Mouse (Mus musculus) intestine, embryonic 16.5 days (tissue): ENCODE measurements around the gene Phkg1. TPM values are rescaled to one million over a fixed set of nuclear protein-coding genes. Genes with fewer than 3 reads are reported as not detected.
"Not testable (repeated sequence)": the region's sequence is repeated elsewhere in the genome, so short reads cannot be mapped to it uniquely, and the experiment has no call there.

Experiments used
- ATAC-seq: fragments of 200-750 bp; cut with Nextera tagmentation; 2 replicates; pipeline ENCODE4 v1.8.0; 2017; ENCODE audit warnings: moderate TSS enrichment, moderate library complexity
- H3K27ac ChIP-seq: fragments of 300-500 bp; sonication (generic); 2 replicates; pipeline ENCODE4 v1.5.1; 2014; ENCODE audit warnings: mild to moderate bottlenecking, low read length
- H3K27me3 ChIP-seq: fragments of 300-500 bp; sonication (generic); replicated peaks from 2 replicates; pipeline ENCODE4 v1.6.1; 2014; ENCODE audit warnings: low read length, control low read depth, mixed read lengths; ENCODE audit not compliant: control insufficient read depth, insufficient read depth
- H3K36me3 ChIP-seq: fragments of 300-500 bp; sonication (generic); 2 replicates; pipeline ENCODE4 v1.6.1; 2014; ENCODE audit warnings: low read length, control low read depth; ENCODE audit not compliant: control insufficient read depth, insufficient read depth
- H3K4me1 ChIP-seq: fragments of 300-500 bp; sonication (generic); 2 replicates; pipeline ENCODE4 v1.6.1; 2014; ENCODE audit warnings: low read length, control low read depth, mixed read lengths; ENCODE audit not compliant: control insufficient read depth, insufficient read depth
- H3K4me2 ChIP-seq: fragments of 300-500 bp; sonication (generic); 2 replicates; pipeline ENCODE4 v1.6.1; 2014; ENCODE audit warnings: low read depth, low read length, control low read depth
- H3K4me3 ChIP-seq: fragments of 300-500 bp; sonication (generic); 2 replicates; pipeline ENCODE4 v1.5.1; 2014; ENCODE audit warnings: mild to moderate bottlenecking, low read length
- H3K9ac ChIP-seq: fragments of 300-500 bp; sonication (generic); 2 replicates; pipeline ENCODE4 v1.6.1; 2014; ENCODE audit warnings: low read depth, low read length
- H3K9me3 ChIP-seq: fragments of 300-500 bp; sonication (generic); 2 replicates; pipeline ENCODE4 v1.6.1; 2016; ENCODE audit warnings: low read length, control low read depth; ENCODE audit not compliant: control insufficient read depth
- WGBS: fragments of 180-500 bp; shearing (Covaris S2); extraction: QIAGEN DNeasy Blood & Tissue Kit; methylation state at CpG from one replicate; pipeline ENCODE4 v1.1.7; 2014; 5-methylcytosine and 5-hydroxymethylcytosine counted together
- polyA plus RNA-seq: library from polyadenylated mRNA; unstranded; fragments of >200 nt; fragmentation: Nextera tagmentation; extraction: Ambion mirVana; gene quantifications from 2 replicates; pipeline ENCODE4 v1.2.1, GENCODE M21; 2015

Gene Phkg1
- polyA plus RNA-seq, 1 experiment from 2014 or later: 0.11 TPM

GRCm38 (mm10) chr5:129929924-129930855, 31.8 kb upstream of the Phkg1 start:
- H3K4me1 ChIP-seq: peaks cover 3% of the 10 kb centered on the region; the same call in 1 of the 2 replicates
- no peaks in the 10 kb centered on the region for H3K27me3 ChIP-seq
- H3K4me3 ChIP-seq: no peak overlapping the region
- 50% methylated on average over 9 of the region's 9 CpGs for WGBS
- no peak overlapping the region for H3K4me2 ChIP-seq
- H3K27ac ChIP-seq: no peak overlapping the region
- H3K36me3 ChIP-seq: no peaks in the 10 kb centered on the region
- ATAC-seq: no peak
- H3K9ac ChIP-seq: no peak overlapping the region
- no peaks in the 10 kb centered on the region for H3K9me3 ChIP-seq

DNA sequence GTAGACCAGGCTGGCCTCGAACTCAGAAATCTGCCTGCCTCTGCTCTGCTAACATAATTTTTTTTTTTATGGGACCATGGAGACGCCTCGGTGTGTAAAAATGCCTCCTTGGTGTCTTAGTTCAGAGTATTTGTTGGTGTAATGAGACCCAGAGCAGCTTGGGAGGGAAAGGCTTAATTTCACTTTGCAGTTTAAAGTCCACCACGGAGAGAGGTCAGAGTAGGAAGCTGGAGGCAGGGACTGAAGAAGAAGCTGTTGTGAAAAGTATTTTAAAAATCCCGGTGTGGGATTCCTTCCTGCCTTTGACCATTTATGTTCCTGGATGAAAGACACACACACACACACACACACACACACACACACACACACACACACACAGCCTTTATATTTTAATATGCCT, 27.6 kb upstream of the Phkg1 start:
- Histone ChIP-seq H3K9me3 (no peaks in the 10 kb centered on the region), H3K4me1 (peaks cover 3% of the 10 kb centered on the region; the same call in 1 of the 2 replicates), H3K4me2 (no peak overlapping the region), H3K4me3 (no peak overlapping the region), H3K27me3 (no peaks in the 10 kb centered on the region), H3K27ac (peak overlapping the region; percentile 49; the same call in 1 of the 2 replicates), H3K36me3 (no peaks in the 10 kb centered on the region), H3K9ac (no peak overlapping the region)
- peak; percentile 45; the same call in 1 of the 2 replicates for ATAC-seq
- WGBS: 70% methylated on average over 5 of the region's 5 CpGs

- H3K27ac ChIP-seq: 0 out of 2 replicates have a peak overlapping the region, but pooled peaks have one; percentile 30
- H3K9ac ChIP-seq: no peak overlapping the region
- H3K4me3 ChIP-seq: no peak overlapping the region
- 72% methylated on average over 8 of the region's 8 CpGs for WGBS
- no peaks in the 10 kb centered on the region for H3K27me3 ChIP-seq
- no peaks in the 10 kb centered on the region for H3K9me3 ChIP-seq
- peak; percentile 85 for ATAC-seq
- no peak overlapping the region for H3K4me2 ChIP-seq
- H3K36me3 ChIP-seq: no peaks in the 10 kb centered on the region
- H3K4me1 ChIP-seq: peaks cover 2% of the 10 kb centered on the region; the same call in 1 of the 2 replicates
These were observed 26.6 kb upstream of the Phkg1 start for GRCm38 (mm10) chr5:129924820-129925452.

DNA sequence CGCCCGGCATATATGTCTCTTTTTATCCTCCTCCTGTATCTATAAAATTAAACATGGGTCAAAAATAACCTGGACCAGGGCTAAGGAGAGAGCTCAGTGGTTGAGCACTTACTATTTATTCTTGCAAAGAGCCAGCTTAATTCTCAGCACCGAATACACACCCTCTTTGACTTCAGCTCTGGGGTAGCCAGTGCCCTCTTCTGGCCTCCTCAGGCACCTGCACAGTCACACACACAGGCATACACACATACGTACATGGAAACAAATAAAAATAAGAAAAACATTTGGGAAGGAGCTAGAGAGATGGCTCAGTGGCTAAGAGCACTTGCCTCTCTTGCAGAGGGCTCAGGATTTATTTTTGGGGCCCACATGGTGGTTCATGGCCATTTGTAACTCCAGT, 23.6 kb upstream of the Phkg1 start:
- 96% methylated on average over 4 of the region's 4 CpGs for WGBS
- Histone ChIP-seq H3K27ac (no peak overlapping the region), H3K9ac (no peak overlapping the region), H3K36me3 (no peaks in the 10 kb centered on the region), H3K4me1 (no peaks in the 10 kb centered on the region), H3K4me3 (no peak overlapping the region), H3K9me3 (no peaks in the 10 kb centered on the region), H3K27me3 (no peaks in the 10 kb centered on the region), H3K4me2 (no peak overlapping the region)
- ATAC-seq: no peak

DNA sequence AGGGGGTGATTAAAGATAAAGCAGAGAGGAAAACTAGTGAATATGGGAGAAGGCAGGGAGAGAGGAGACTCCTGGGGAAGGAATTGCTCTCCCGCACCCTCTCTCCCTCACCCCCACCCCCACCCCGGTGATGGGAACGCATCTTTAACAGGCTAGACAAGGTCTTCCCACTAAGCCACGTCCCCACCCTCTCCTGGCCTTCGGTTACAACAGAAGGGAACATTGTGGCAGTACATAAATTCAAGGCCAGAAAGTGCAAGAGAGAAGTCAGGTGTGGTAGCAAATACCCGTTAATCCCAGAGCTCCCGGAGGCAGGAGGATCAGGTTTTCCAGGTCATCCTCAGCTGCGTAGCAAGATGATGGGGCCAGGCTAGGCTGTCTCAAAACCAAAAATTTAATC, 21.0 kb upstream of the Phkg1 start:
- no peaks in the 10 kb centered on the region for H3K27me3 ChIP-seq
- H3K9ac ChIP-seq: no peak overlapping the region
- H3K4me2 ChIP-seq: no peak overlapping the region
- no peaks in the 10 kb centered on the region for H3K9me3 ChIP-seq
- no peak overlapping the region for H3K4me3 ChIP-seq
- 60% methylated on average over 8 of the region's 8 CpGs for WGBS
- no peaks in the 10 kb centered on the region for H3K4me1 ChIP-seq
- H3K27ac ChIP-seq: no peak overlapping the region
- no peaks in the 10 kb centered on the region for H3K36me3 ChIP-seq
- ATAC-seq: no peak

DNA sequence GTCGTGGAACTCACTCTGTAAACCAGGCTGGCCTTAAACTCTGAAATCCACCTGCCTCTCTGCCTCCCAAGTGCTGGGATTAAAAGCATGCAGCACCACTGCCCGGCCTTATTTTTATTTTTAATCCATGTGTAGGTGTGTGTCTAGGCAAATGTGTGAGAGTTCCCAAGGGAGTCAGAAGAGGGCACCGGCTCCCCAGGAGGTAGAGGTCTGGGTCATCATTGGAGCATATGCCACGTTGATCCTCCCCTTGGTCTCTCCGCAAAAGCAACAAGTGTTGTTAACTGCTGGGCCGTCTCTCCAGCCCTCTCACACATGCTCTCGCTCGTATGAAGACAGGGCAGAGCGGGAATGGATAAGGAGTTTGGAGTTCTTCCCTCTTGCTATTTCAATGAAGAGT, 20.4 kb upstream of the Phkg1 start:
- Histone ChIP-seq H3K27me3 (no peaks in the 10 kb centered on the region), H3K36me3 (no peaks in the 10 kb centered on the region), H3K4me2 (no peak overlapping the region), H3K4me1 (no peaks in the 10 kb centered on the region), H3K9ac (no peak overlapping the region), H3K9me3 (no peaks in the 10 kb centered on the region), H3K27ac (no peak overlapping the region), H3K4me3 (no peak overlapping the region)
- 81% methylated on average over 9 of the region's 9 CpGs for WGBS
- no peak for ATAC-seq

DNA sequence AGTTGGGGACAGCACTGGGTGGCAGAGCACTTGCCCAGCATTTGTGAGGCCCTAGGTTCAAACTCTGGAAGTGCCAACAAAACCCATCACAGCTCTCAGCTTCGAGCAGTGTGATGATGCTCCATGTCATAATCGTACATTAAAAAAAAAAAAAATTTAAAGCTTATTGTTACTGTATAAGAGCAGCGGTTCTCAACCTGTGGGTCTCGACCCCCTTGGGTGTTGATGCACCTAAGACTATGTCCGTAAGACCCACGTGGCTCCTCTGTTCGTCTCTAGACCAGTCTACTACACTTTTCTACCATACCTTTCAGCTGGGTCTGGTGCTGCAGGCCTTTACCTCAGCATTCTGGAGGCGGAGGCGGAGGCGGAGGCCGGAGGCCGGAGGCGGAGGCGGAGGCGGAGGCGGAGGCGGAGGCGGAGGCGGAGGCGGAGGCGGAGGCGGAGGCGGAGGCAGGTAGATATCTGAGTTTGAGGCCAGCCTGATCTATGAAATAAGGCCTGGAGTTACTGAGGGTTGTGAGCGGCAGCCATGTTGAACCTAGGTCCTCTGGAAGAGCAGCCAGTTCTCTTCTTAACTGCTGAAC, 19.8 kb upstream of the Phkg1 start:
- no peak overlapping the region for H3K27ac ChIP-seq
- WGBS: 91% methylated on average over 24 of the region's 24 CpGs
- no peaks in the 10 kb centered on the region for H3K36me3 ChIP-seq
- no peaks in the 10 kb centered on the region for H3K27me3 ChIP-seq
- H3K4me3 ChIP-seq: no peak overlapping the region
- H3K9ac ChIP-seq: no peak overlapping the region
- no peaks in the 10 kb centered on the region for H3K9me3 ChIP-seq
- ATAC-seq: no peak
- H3K4me1 ChIP-seq: no peaks in the 10 kb centered on the region
- no peak overlapping the region for H3K4me2 ChIP-seq

DNA sequence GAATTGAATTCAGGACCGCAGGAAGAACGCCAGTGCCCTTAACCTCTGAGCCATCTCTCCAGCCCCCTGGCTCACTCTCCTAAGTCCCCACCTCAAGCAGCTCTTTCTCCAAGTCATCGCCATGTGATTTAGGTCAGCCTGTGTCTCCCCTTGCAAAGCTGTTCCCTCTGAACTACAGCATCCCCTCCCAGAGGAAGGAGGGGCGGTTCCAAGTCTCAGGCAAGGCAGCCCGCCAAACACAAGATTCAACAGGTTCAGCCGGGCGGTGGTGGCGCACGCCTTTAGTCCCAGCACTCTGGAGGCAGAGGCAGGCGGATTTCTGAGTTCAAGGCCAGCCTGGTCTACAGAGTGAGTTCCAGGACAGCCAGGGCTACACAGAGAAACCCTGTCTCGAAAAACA, 17.1 kb upstream of the Phkg1 start:
- H3K27me3 ChIP-seq, H3K9me3 ChIP-seq, H3K27ac ChIP-seq, H3K4me2 ChIP-seq, H3K4me1 ChIP-seq, H3K36me3 ChIP-seq, H3K9ac ChIP-seq, ATAC-seq, H3K4me3 ChIP-seq: not testable (repeated sequence)
- 79% methylated on average over 11 of the region's 11 CpGs for WGBS

DNA sequence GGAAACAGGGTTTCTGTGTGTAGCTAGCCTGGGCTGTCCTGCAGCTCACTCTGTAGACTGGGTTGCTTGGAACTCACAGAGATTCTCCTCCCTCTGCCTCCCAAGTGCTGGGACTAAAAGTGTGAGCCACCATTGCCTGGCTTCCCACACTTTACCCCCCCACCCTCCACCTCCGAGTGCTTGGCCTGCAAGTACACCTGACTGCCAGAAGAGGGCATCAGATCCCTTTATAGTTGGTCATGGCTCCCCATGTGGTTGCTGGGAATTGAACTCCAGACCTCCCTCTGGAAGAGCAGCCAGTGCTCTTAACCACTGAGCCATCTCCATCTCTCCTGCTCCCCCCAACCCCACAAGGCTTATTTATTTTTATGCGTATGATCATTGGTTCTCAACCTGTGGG, 15.7 kb upstream of the Phkg1 start:
- Histone ChIP-seq H3K27me3 (no peaks in the 10 kb centered on the region), H3K36me3 (no peaks in the 10 kb centered on the region), H3K4me3 (no peak overlapping the region), H3K9ac (no peak overlapping the region), H3K4me2 (no peak overlapping the region), H3K9me3 (no peaks in the 10 kb centered on the region), H3K27ac (no peak overlapping the region), H3K4me1 (peaks cover 2% of the 10 kb centered on the region; the same call in 1 of the 2 replicates)
- 29% methylated on average over 2 of the region's 2 CpGs for WGBS
- ATAC-seq: no peak
